Mouse (Mus musculus) 3134 (cell line): ENCODE data around the gene Rab3d.
"Not testable (repeated sequence)": the region's sequence is repeated elsewhere in the genome, so short reads cannot be mapped to it uniquely, and the experiment has no call there.

ENCODE experiments used
- DNase-seq: peaks from one replicate; pipeline ENCODE4 v3.0.0-alpha.2; 2011; ENCODE audit warnings: low spot score; ENCODE audit not compliant: insufficient read length; ENCODE audit errors: extremely low read depth

The Rab3d gene

DNA sequence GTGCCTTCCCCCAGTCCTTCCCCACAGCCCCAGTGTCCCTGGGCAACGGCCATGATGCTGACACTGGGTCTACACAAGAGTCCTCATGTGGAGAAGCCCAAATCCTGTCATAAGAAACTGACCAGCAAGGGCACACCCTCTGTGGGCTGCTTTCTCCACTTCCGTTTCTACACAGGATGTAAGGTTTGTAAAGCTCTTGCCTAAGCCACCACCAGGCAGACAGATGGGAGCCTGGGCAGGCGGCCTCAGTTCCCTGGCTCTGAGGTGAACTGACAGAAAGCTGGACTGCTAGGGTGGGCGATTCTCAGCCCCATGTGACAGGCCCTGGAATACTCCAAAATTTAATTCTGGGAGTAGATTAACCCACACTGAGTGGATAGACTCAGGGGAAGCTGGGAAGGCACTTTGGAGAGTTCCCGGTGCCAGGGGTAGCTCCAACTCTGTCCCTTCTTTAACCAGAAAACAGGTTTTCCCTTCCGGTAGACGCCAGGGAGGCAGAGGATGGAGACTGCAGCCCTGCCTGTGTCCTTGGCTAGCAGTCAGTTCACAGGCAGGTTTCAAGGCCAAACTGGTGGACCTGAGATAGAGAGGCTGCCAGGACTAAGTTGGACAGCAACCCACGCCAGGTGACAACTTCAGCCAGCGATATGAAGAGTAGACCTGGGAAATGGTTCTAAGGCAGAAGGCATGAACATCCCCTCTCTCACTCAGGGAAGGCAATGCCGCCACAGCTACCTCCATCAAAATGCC, 8.3 kb downstream of the Rab3d start:
- DNase-seq = no peak

GRCm38 (mm10) chr9:21908216-21908615, 9.8 kb downstream of the Rab3d start:
- DNase-seq = no peak

DNA sequence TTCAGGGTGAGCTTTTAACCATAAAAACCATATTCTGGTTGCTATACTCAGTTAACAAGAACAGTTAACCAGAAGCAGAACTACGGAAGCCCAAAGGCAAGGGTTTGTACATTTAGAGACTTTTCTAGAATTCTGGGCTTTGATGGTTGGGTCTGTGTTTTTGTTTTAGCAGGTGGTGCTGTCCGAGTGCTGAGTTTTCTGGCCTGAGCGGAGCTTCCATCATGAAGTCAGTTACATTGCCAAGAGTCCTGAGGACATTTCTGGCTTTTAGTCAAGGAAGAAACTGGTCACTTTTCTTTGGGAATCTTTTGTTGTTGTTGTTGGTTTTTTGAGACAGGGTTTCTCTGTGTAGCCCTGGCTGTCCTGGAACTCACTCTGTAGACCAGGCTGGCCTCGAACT, 14.0 kb downstream of the Rab3d start:
- DNase-seq = no peak

GRCm38 (mm10) chr9:21901223-21901820, 16.7 kb downstream of the Rab3d start:
- DNase-seq = peak; percentile 53

DNA sequence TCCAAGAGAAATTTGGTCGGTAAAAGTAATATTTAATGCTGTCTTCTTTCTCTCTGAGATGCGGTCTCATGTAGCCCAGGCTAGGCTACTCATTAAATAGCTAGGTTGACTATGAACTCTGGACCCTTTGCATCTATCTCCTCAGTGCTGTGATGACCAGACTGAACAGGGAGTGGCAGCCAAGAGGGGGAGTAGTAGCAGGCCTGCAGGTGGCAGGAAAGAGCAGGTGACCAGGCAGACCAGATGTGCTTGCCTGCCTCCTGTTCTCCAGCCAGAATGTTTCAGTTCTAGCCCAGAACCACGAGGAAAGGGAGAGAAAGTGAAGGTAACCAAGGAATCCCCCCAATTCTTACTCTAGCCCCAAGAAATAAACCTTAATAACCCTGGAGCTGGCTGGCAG, 28.8 kb downstream of the Rab3d start:
- no peak for DNase-seq

- no peak for DNase-seq
Measured at GRCm38 (mm10) chr9:21876601-21877000, 41.4 kb downstream of the Rab3d start.

GRCm38 (mm10) chr9:21872204-21872603, 45.8 kb downstream of the Rab3d start:
- DNase-seq = no peak

DNA sequence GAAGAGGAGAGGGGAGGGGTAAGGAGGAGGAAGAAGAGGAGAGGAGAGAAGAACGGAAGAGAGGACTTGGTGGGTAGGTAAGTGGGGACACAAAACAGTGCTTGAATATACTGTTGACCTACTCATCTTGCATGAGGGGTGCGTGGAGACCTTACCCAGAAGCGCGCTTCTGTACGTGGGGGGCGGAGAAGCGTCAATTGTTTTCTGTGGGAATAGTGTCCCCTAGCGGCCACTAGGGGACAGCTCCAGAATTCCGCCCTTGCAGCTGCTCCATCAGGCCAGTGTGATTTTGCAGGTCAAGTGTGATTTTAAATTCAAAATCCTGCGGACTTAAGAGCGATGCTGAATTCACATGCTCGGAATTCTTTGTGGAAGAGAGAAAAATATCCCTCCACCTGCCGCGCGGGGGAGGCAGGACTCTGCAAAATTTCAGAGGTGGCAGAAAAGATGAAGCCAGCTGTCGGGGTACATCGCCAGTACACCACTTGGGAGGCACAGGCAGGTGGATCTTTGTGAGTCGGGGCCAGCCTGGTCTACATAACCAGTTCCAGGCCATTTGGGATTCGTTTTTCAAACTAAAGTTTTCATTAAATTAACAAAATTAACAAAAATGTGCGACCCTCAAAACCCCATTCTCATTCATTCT, 47.0 kb downstream of the Rab3d start:
- peak; percentile 39 for DNase-seq

DNA sequence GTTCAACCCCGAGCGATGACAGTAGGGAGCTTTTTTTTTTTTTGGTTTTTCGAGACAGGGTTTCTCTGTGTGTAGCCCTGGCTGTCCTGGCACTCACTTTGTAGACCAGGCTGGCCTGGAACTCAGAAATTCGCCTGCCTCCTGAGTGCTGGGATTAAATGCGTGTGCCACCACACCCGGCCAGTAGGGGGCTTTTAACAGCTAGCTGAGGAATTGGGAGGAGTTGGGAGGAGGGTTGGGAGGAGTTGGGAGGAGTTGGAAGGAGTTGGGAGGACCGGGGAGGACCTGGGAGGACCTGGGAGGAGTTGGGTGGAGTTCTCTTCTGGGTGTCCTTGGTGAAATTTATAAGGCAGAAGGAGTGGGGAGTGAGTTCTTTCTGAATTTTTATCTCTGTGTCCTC, 48.7 kb downstream of the Rab3d start:
- peak; percentile 24 for DNase-seq

GRCm38 (mm10) chr9:21867726-21868125, 50.3 kb downstream of the Rab3d start:
- DNase-seq = no peak

DNA sequence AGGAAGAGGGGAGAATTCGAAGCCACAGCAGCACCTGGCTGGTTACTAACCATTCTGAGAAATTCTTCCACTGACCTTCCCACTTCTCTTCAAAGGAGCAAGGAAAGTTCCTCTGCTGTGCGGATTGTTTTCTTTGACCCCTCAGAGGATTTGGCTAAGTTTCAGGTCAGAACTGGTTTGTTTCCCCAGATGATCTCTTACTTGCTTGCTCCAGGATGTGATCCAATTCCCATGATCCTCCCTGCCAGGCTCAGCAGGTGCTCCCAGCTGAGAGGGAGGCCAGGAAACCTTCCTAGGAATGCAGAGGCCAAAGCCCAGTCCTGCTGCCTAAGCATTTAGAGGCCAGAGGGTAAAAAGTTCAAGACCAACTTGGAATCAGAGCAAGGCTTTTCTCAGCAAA, 51.4 kb downstream of the Rab3d start:
- DNase-seq = no peak

GRCm38 (mm10) chr9:21865673-21866398, 52.2 kb downstream of the Rab3d start:
- no peak for DNase-seq

GRCm38 (mm10) chr9:21862181-21862580, 55.8 kb downstream of the Rab3d start:
- DNase-seq = no peak

GRCm38 (mm10) chr9:21860349-21860748, 57.6 kb downstream of the Rab3d start:
- not testable (repeated sequence) for DNase-seq

GRCm38 (mm10) chr9:21859606-21860005, 58.4 kb downstream of the Rab3d start:
- DNase-seq = no peak

DNA sequence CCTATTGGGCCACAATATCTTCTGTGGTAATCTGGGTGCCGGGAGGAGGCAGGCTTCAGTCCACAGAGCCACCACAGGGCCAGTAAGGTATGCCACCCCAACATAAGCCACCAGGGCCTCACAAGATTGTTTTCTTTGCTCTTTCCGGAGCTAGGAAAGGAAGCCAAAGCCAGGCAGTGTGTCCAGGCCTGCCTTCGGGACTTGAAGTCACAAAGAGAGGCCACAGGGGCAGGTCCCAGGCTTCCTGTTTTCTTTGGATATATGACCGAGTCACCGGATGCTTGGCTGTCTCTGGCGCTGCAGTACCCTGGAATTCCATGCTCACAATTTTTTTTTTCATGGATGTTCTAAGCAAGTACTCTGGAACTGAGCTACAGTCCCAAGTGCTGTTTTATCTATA, 59.9 kb downstream of the Rab3d start:
- DNase-seq = peak; percentile 48

- no peak for DNase-seq
Measured at GRCm38 (mm10) chr9:21857501-21857900, 60.5 kb downstream of the Rab3d start.
